Mouse (Mus musculus) brain, embryonic 18.5 days (tissue): ENCODE measurements around the gene Adarb2.

ENCODE experiments used
- DNase-seq: peaks from one replicate; pipeline ENCODE4 v3.0.0-alpha.2; 2012; ENCODE audit warnings: low read depth, low spot score

The Adarb2 gene

GRCm38 (mm10) chr13:8484592-8485272, 282.1 kb downstream of the Adarb2 start:
- no peak for DNase-seq

DNA sequence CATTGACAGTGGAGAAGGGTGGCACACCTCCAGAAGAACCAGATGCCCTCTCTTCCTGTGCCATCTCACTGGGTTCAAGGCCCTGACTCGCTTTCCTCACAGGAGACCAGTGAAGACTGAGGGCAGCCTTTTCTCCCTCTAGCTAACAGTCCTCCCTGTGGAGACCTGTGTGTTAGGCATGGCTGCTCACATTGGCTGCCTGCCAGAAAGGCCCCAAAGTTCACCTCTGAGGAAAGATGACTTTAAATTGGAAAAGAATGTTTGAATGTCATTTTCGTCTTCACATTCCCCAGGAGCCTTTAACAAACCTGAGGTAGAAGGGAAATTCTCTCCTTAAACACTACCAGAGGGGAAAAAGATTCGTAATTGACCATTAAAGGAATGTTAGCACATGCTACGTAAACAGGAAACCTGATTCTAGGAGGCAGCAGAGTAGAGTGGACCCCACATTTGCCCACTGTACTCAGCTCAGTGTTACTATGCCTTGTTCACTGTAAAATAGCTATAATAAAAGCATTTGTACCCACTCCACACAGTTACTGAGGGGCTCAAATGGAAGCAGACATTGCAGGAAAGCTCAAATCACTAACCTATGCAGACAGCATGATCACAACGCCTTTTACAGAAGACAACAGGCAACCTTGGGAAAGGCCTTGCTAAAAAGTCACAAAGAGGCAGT, 285.2 kb downstream of the Adarb2 start:
- no peak for DNase-seq

GRCm38 (mm10) chr13:8493363-8493762, 290.7 kb downstream of the Adarb2 start:
- no peak for DNase-seq

GRCm38 (mm10) chr13:8499551-8499950, 296.9 kb downstream of the Adarb2 start:
- DNase-seq: no peak

- DNase-seq: no peak
These were observed 308.6 kb downstream of the Adarb2 start for GRCm38 (mm10) chr13:8511069-8511817.

DNA sequence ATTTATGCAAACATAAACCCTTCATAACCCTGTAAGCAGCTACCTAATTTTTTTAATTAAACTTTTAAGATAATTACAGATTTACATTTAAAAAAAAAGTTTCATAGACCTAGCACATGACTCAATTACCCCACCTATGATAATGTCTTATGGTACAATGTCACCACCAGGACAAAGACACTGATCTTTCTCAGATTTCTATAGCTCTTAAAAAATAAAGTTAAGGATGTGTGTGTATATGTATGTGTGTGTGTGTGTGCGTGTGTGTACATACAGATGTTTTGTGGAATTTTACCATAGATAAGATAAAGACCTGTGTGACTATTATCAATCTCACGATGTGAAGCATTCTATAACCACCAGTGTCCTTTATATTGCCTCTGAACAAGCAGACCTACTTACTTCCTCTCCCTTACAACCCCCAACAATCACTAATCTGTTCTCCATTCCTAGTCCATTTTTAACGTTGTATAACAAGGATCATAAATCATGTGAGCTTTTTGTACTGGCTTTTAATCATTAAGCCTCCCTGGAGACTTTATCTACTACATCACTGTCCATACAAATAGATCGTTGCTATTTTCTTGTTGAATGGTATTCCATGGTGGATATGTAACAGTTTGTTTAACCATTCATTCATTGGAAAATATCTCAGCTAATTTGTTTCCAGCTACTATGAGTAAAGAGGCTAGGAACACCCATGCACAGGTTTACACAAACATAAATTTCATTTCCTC, 313.5 kb downstream of the Adarb2 start:
- no peak for DNase-seq

DNA sequence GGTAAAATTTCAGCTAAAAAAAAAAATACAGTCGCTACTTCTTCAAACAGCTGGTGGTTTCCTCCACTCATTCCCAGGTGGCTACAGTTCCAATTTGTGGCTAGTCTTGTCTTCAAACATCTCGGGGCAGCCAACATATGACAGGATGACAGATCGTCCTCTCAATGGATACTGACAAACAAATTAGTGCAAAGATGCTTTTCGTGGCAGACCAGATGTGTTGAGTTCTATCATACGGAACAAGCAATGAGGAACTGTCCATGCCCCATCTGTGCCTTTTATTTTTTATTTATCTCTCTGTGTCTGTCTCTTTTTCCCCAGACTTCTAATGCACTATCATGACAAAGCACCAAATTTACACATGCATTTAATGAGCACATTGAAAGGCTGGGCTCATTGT, 316.5 kb downstream of the Adarb2 start:
- no peak for DNase-seq

- DNase-seq: no peak
These were observed 323.3 kb downstream of the Adarb2 start for GRCm38 (mm10) chr13:8525748-8526631.

DNA sequence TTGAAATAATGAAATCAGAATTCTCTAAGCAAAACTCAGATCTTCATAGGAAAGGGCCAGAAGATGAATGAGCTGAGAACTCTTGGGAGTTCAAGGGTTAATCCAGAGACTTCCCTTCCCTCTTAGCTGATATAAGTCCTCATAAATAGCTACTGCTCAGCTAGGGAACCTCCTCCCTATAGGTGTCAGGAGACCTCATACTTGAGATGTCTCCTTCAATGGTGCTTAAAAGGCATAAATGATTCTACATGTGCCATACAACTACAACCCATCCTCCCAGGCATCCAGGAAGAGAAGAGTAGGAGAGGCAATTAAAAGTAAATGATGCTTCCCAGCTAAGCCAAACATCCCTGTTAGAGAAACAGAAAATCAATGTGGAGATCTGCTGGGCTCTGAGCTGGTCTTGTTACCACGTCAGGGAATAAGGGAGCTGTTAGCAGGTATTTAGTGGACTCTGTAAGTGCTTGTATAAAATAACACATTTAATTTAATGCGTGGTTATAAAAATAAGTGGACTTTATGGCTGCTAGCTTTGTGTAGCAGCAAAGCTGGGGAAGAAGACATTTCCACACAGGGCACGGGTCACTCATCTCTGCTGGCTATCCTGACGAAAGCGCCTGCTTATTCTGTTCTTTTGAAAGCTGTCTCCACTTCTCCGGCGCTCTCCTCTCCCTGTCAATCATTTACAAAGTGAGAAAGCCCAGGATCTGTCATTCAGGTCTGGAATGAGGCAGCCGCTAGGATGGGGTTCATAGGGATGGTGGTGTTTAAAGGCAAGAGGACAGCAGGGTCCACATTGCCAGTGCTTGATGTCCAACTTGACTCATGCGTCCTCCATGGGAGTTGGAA, 331.8 kb downstream of the Adarb2 start:
- no peak for DNase-seq

- no peak for DNase-seq
These were observed 335.8 kb downstream of the Adarb2 start for GRCm38 (mm10) chr13:8538481-8538880.

DNA sequence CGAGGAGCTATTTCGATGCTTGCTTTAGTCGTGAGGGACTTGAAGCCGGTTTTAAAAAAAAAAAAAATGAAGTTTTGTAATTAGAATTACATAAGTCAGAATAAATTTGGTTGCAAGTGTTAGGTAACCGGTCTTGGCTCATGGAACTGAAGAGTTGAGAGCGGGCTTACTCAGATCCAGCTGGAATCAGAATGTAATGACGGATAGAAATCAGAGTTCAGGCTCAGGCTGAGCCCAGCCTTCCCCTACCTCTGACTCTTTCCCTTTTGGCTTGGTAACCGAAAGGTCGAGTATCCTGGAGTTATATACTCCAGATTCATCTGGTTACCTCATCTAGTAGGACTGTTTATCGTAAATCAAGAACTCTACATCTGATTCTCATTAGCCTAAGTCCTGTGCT, 336.2 kb downstream of the Adarb2 start:
- no peak for DNase-seq

- DNase-seq: no peak
These were observed 340.0 kb downstream of the Adarb2 start for GRCm38 (mm10) chr13:8542684-8543083.

GRCm38 (mm10) chr13:8552242-8552641, 349.6 kb downstream of the Adarb2 start:
- no peak for DNase-seq

DNA sequence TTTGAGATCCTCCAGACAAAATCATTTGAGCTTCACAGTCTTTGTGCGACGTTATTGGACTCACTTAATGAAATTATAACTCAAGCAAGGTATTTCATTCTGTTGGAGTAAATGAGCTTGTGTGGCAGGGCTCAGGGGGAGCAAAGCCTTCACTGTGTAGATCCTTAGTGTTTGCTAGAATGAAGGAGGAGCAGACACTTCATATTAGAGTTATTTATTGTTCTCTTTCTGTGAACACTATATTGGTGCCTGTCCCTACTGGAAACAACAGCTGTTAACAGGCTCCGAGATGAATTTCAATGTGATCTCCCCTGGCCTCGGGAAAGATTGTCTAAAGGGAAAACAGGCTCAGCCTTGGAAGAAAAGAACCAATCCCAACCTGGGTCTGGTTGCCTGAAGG, 355.1 kb downstream of the Adarb2 start:
- DNase-seq: no peak

GRCm38 (mm10) chr13:8560485-8560884, 357.8 kb downstream of the Adarb2 start:
- no peak for DNase-seq

- DNase-seq: no peak
These were observed 360.5 kb downstream of the Adarb2 start for GRCm38 (mm10) chr13:8563161-8563560.

- no peak for DNase-seq
These were observed 364.7 kb downstream of the Adarb2 start for GRCm38 (mm10) chr13:8567111-8568026.

GRCm38 (mm10) chr13:8570269-8570668, 367.6 kb downstream of the Adarb2 start:
- DNase-seq: no peak

DNA sequence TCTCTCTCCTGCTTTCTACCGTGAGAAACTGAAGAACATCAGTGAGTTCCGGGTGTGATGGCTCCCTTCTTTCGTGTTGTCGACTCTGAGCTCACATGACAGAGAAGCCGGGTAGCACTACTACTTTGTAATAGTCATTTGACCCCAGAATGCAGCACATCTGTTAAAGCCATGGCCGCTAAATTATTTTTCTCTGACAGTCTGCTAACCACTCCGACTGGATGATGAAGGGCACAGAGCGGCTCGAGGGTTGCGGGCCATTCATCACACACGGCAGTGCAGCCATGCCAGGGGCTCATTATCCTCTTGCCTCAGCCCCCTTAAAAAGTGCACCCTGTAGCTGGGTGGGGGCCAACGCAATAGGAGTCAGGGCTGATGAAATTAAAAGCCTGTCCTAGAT, 371.2 kb downstream of the Adarb2 start:
- DNase-seq: no peak
